Mouse (Mus musculus) mesoderm, embryonic 11.5 days (tissue): Measurements from ENCODE around the gene Tnfaip8l2.
"Not testable (repeated sequence)": the region's sequence is repeated elsewhere in the genome, so short reads cannot be mapped to it uniquely, and the experiment has no call there.

Experiments used
- DNase-seq: peaks from one replicate; pipeline ENCODE4 v3.0.0-alpha.2; 2012; ENCODE audit warnings: low read depth, low spot score

The Tnfaip8l2 gene

GRCm38 (mm10) chr3:95159987-95160963 lies 18.1 kb upstream of the Tnfaip8l2 start, which contains the start of gene Sema6c:
Gene Sema6c (plus strand): TSS chr3:95160457.
- DNase-seq, result peak; percentile 90

- DNase-seq, result no peak
These were observed 17.4 kb upstream of the Tnfaip8l2 start for GRCm38 (mm10) chr3:95159511-95159986.

GRCm38 (mm10) chr3:95153874-95154273 lies 11.7 kb upstream of the Tnfaip8l2 start:
- no peak for DNase-seq

- DNase-seq, result peak; percentile 57
These were observed 5.8 kb upstream of the Tnfaip8l2 start for GRCm38 (mm10) chr3:95147924-95148323.

- peak; percentile 77 for DNase-seq
These were observed 454 bp upstream of the Tnfaip8l2 start for GRCm38 (mm10) chr3:95142617-95143011.

GRCm38 (mm10) chr3:95141474-95141873 lies 686 bp downstream of the Tnfaip8l2 start:
- DNase-seq, result no peak

- DNase-seq, result no peak
These were observed 1.4 kb downstream of the Tnfaip8l2 start for GRCm38 (mm10) chr3:95140795-95141194.

GRCm38 (mm10) chr3:95140289-95140595 lies 1.9 kb downstream of the Tnfaip8l2 start:
- no peak for DNase-seq

- no peak for DNase-seq
These were observed 2.4 kb downstream of the Tnfaip8l2 start for GRCm38 (mm10) chr3:95139586-95140288.

GRCm38 (mm10) chr3:95136336-95136735 lies 5.8 kb downstream of the Tnfaip8l2 start:
- no peak for DNase-seq

- no peak for DNase-seq
These were observed 6.6 kb downstream of the Tnfaip8l2 start for GRCm38 (mm10) chr3:95135433-95136052.

GRCm38 (mm10) chr3:95135023-95135422 lies 7.1 kb downstream of the Tnfaip8l2 start:
- DNase-seq, result no peak

- DNase-seq, result not testable (repeated sequence)
These were observed 8.0 kb downstream of the Tnfaip8l2 start for GRCm38 (mm10) chr3:95134133-95134532.

GRCm38 (mm10) chr3:95133680-95134101 lies 8.5 kb downstream of the Tnfaip8l2 start, which contains the start of the genes Scnm1 and Lysmd1:
Gene Scnm1 (minus strand): TSS chr3:95134011.
Gene Lysmd1 (plus strand): TSS chr3:95134088.
- peak; percentile 92 for DNase-seq

GRCm38 (mm10) chr3:95133176-95133575 lies 9.0 kb downstream of the Tnfaip8l2 start:
- no peak for DNase-seq

- not testable (repeated sequence) for DNase-seq
These were observed 9.8 kb downstream of the Tnfaip8l2 start for GRCm38 (mm10) chr3:95132389-95132788.

GRCm38 (mm10) chr3:95130081-95130480 lies 12.1 kb downstream of the Tnfaip8l2 start:
- DNase-seq, result no peak

GRCm38 (mm10) chr3:95129226-95129651 lies 12.9 kb downstream of the Tnfaip8l2 start:
- DNase-seq, result peak; percentile 62

- no peak for DNase-seq
These were observed 17.2 kb downstream of the Tnfaip8l2 start for GRCm38 (mm10) chr3:95124972-95125371.

- no peak for DNase-seq
These were observed 17.9 kb downstream of the Tnfaip8l2 start, which contains the start of gene Tmod4 for GRCm38 (mm10) chr3:95124246-95124645. Gene Tmod4 (plus strand): TSS chr3:95124476.

GRCm38 (mm10) chr3:95121580-95121979 lies 20.6 kb downstream of the Tnfaip8l2 start:
- no peak for DNase-seq

GRCm38 (mm10) chr3:95117751-95118150 lies 24.4 kb downstream of the Tnfaip8l2 start:
- DNase-seq, result no peak
